Mouse (Mus musculus): ENCODE measurements around the gene Serping1. TPM values are rescaled to one million over a fixed set of nuclear protein-coding genes. Genes with fewer than 3 reads are reported as not detected.
A peak's percentile ranks its signal among the peaks of the same experiment; 100 is the strongest.

The Serping1 gene
- polyA plus RNA-seq, 1 experiment = 29.7 TPM

GRCm38 (mm10) chr2:84793871-84794270 lies 18.6 kb upstream of the Serping1 start:
- Histone ChIP-seq H3K4me3 (replicated peaks; ENCODE audit: control insufficient read depth, low read depth, low read length) (no peak overlapping the region), H3K4me1 (ENCODE audit: control insufficient read depth, insufficient read depth, low read length) (no peaks in the 10 kb centered on the region), H3K27ac (ENCODE audit: control insufficient read depth, insufficient read depth, low read depth, low read length, poor library complexity) (no peak overlapping the region)
- WGBS = 39% methylated on average over 3 of the region's 3 CpGs
- TF ChIP-seq CTCF (IDR thresholded peaks at IDR 0.05; ENCODE audit: control insufficient read depth, insufficient read depth, low read length) = no peak
- TF ChIP-seq POLR2A (IDR thresholded peaks at IDR 0.05; ENCODE audit: borderline replicate concordance, control insufficient read depth, low read depth, low read length) = no peak

GRCm38 (mm10) chr2:84793154-84793553 lies 17.9 kb upstream of the Serping1 start:
- no peak overlapping the region for H3K4me3 ChIP-seq (replicated peaks; ENCODE audit: control insufficient read depth, low read depth, low read length)
- 55% methylated on average over 3 of the region's 3 CpGs for WGBS
- no peak for TF ChIP-seq POLR2A (IDR thresholded peaks at IDR 0.05; ENCODE audit: borderline replicate concordance, control insufficient read depth, low read depth, low read length)
- no peak for TF ChIP-seq CTCF (IDR thresholded peaks at IDR 0.05; ENCODE audit: control insufficient read depth, insufficient read depth, low read length)
- H3K27ac ChIP-seq (ENCODE audit: control insufficient read depth, insufficient read depth, low read depth, low read length, poor library complexity) = no peak overlapping the region
- H3K4me1 ChIP-seq (ENCODE audit: control insufficient read depth, insufficient read depth, low read length) = no peaks in the 10 kb centered on the region

GRCm38 (mm10) chr2:84792516-84792915 lies 17.3 kb upstream of the Serping1 start:
- WGBS = 59% methylated on average over 3 of the region's 3 CpGs
- TF ChIP-seq POLR2A (IDR thresholded peaks at IDR 0.05; ENCODE audit: borderline replicate concordance, control insufficient read depth, low read depth, low read length) = no peak
- Histone ChIP-seq H3K4me1 (ENCODE audit: control insufficient read depth, insufficient read depth, low read length) (no peaks in the 10 kb centered on the region), H3K27ac (ENCODE audit: control insufficient read depth, insufficient read depth, low read depth, low read length, poor library complexity) (no peak overlapping the region), H3K4me3 (replicated peaks; ENCODE audit: control insufficient read depth, low read depth, low read length) (no peak overlapping the region)

GRCm38 (mm10) chr2:84790418-84790817 lies 15.2 kb upstream of the Serping1 start:
- Histone ChIP-seq H3K27ac (ENCODE audit: control insufficient read depth, insufficient read depth, low read depth, low read length, poor library complexity) (no peak overlapping the region), H3K4me3 (replicated peaks; ENCODE audit: control insufficient read depth, low read depth, low read length) (no peak overlapping the region), H3K4me1 (ENCODE audit: control insufficient read depth, insufficient read depth, low read length) (no peaks in the 10 kb centered on the region)
- TF ChIP-seq POLR2A (IDR thresholded peaks at IDR 0.05; ENCODE audit: borderline replicate concordance, control insufficient read depth, low read depth, low read length) = no peak
- TF ChIP-seq CTCF (IDR thresholded peaks at IDR 0.05; ENCODE audit: control insufficient read depth, insufficient read depth, low read length) = no peak
- 83% methylated on average over 9 of the region's 9 CpGs for WGBS

- H3K27ac ChIP-seq (ENCODE audit: control insufficient read depth, insufficient read depth, low read depth, low read length, poor library complexity) = no peak overlapping the region
- H3K4me3 ChIP-seq (replicated peaks; ENCODE audit: control insufficient read depth, low read depth, low read length) = no peak overlapping the region
- no peak for TF ChIP-seq CTCF (IDR thresholded peaks at IDR 0.05; ENCODE audit: control insufficient read depth, insufficient read depth, low read length)
- TF ChIP-seq POLR2A (IDR thresholded peaks at IDR 0.05; ENCODE audit: borderline replicate concordance, control insufficient read depth, low read depth, low read length) = no peak
- 48% methylated on average over 3 of the region's 3 CpGs for WGBS
- no peaks in the 10 kb centered on the region for H3K4me1 ChIP-seq (ENCODE audit: control insufficient read depth, insufficient read depth, low read length)
Observed at GRCm38 (mm10) chr2:84788316-84788715, 13.1 kb upstream of the Serping1 start.

GRCm38 (mm10) chr2:84783840-84784566 lies 8.8 kb upstream of the Serping1 start:
- H3K27ac ChIP-seq (ENCODE audit: control insufficient read depth, insufficient read depth, low read depth, low read length, poor library complexity) = no peak overlapping the region
- TF ChIP-seq POLR2A (IDR thresholded peaks at IDR 0.05; ENCODE audit: borderline replicate concordance, control insufficient read depth, low read depth, low read length) (no peak), CTCF (IDR thresholded peaks at IDR 0.05; ENCODE audit: control insufficient read depth, insufficient read depth, low read length) (no peak)
- 63% methylated on average over 3 of the region's 3 CpGs for WGBS

GRCm38 (mm10) chr2:84783315-84783714 lies 8.1 kb upstream of the Serping1 start:
- H3K4me3 ChIP-seq (replicated peaks; ENCODE audit: control insufficient read depth, low read depth, low read length) = no peak overlapping the region
- no peaks in the 10 kb centered on the region for H3K4me1 ChIP-seq (ENCODE audit: control insufficient read depth, insufficient read depth, low read length)
- 0% methylated on average over 1 of the region's 1 CpGs for WGBS
- no peak for TF ChIP-seq POLR2A (IDR thresholded peaks at IDR 0.05; ENCODE audit: borderline replicate concordance, control insufficient read depth, low read depth, low read length)
- no peak for TF ChIP-seq CTCF (IDR thresholded peaks at IDR 0.05; ENCODE audit: control insufficient read depth, insufficient read depth, low read length)
- H3K27ac ChIP-seq (ENCODE audit: control insufficient read depth, insufficient read depth, low read depth, low read length, poor library complexity) = no peak overlapping the region

More at GRCm38 (mm10) chr2:84783840-84784566, 8.8 kb upstream of the Serping1 start:
- no peaks in the 10 kb centered on the region for H3K4me1 ChIP-seq (ENCODE audit: control insufficient read depth, insufficient read depth, low read length)
- no peak overlapping the region for H3K4me3 ChIP-seq (replicated peaks; ENCODE audit: control insufficient read depth, low read depth, low read length)

- Histone ChIP-seq H3K4me1 (ENCODE audit: control insufficient read depth, insufficient read depth, low read length) (no peaks in the 10 kb centered on the region), H3K27ac (ENCODE audit: control insufficient read depth, insufficient read depth, low read depth, low read length, poor library complexity) (no peak overlapping the region), H3K4me3 (replicated peaks; ENCODE audit: control insufficient read depth, low read depth, low read length) (no peak overlapping the region)
- 29% methylated on average over 6 of the region's 6 CpGs for WGBS
- TF ChIP-seq POLR2A (IDR thresholded peaks at IDR 0.05; ENCODE audit: borderline replicate concordance, control insufficient read depth, low read depth, low read length) = no peak
- TF ChIP-seq CTCF (IDR thresholded peaks at IDR 0.05; ENCODE audit: control insufficient read depth, insufficient read depth, low read length) = peak; percentile 29; the same call in 1 of the 2 replicates
Observed at GRCm38 (mm10) chr2:84779210-84779609, 4.0 kb upstream of the Serping1 start.

Measured in bone marrow, adult 2 months (tissue).